Mouse (Mus musculus) stomach, embryonic 14.5 days (tissue): ENCODE results near the gene Sae1. TPM values are rescaled to one million over a fixed set of nuclear protein-coding genes. Genes with fewer than 3 reads are reported as not detected.

Source experiments
- ATAC-seq: fragments of 200-750 bp; cut with Nextera tagmentation; 2 replicates; pipeline ENCODE4 v1.8.0; 2017; ENCODE audit warnings: low read depth, moderate TSS enrichment; ENCODE audit not compliant: insufficient number of reproducible peaks, insufficient read depth, low FRiP score
- H3K27ac ChIP-seq: fragments of 300-500 bp; sonication (generic); 2 replicates; pipeline ENCODE4 v1.5.1; 2014; ENCODE audit warnings: mild to moderate bottlenecking, low read length, moderate library complexity, mixed read lengths
- H3K27me3 ChIP-seq: fragments of 300-500 bp; sonication (generic); 2 replicates; pipeline ENCODE4 v1.6.1; 2014; ENCODE audit warnings: low read length, control low read depth, mixed read lengths; ENCODE audit not compliant: control insufficient read depth, insufficient read depth
- H3K36me3 ChIP-seq: fragments of 300-500 bp; sonication (generic); 2 replicates; pipeline ENCODE4 v1.6.1; 2014; ENCODE audit warnings: mild to moderate bottlenecking, control low read depth, low read length, moderate library complexity, mixed read lengths; ENCODE audit not compliant: control insufficient read depth, insufficient read depth
- H3K4me1 ChIP-seq: fragments of 300-500 bp; sonication (generic); 2 replicates; pipeline ENCODE4 v1.6.1; 2014; ENCODE audit warnings: low read length, control low read depth, mixed read lengths; ENCODE audit not compliant: control insufficient read depth, insufficient read depth
- H3K4me2 ChIP-seq: fragments of 300-500 bp; sonication (generic); replicated peaks from 2 replicates; pipeline ENCODE4 v1.6.1; 2014; ENCODE audit warnings: low read depth, low read length, control low read depth
- H3K4me3 ChIP-seq: fragments of 300-500 bp; sonication (generic); 2 replicates; pipeline ENCODE4 v1.5.1; 2014; ENCODE audit warnings: low read depth, low read length, control low read depth
- H3K9ac ChIP-seq: fragments of 300-500 bp; sonication (generic); replicated peaks from 2 replicates; pipeline ENCODE4 v1.6.1; 2014; ENCODE audit warnings: low read depth, mild to moderate bottlenecking, control low read depth, low read length, moderate library complexity, mixed read lengths
- H3K9me3 ChIP-seq: fragments of 300-500 bp; sonication (generic); 2 replicates; pipeline ENCODE4 v1.6.1; 2016; ENCODE audit warnings: low read depth, low read length, control low read depth; ENCODE audit not compliant: control insufficient read depth
- WGBS: fragments of 180-500 bp; shearing (Covaris S2); extraction: QIAGEN DNeasy Blood & Tissue Kit; methylation state at CpG from one replicate; pipeline ENCODE4 v1.1.7; 2014; 5-methylcytosine and 5-hydroxymethylcytosine counted together
- polyA plus RNA-seq: library from polyadenylated mRNA; unstranded; fragments of >200 nt; fragmentation: Nextera tagmentation; extraction: Ambion mirVana; gene quantifications from 2 replicates; pipeline ENCODE4 v1.2.1, GENCODE M21; 2014

Sae1 gene
- polyA plus RNA-seq, 1 experiment from 2014 or later: 266 TPM

- H3K4me3 ChIP-seq: no peak overlapping the region
- 81% methylated on average over 5 of the region's 5 CpGs for WGBS
- H3K9ac ChIP-seq: no peak overlapping the region
- no peak overlapping the region for H3K4me2 ChIP-seq
- H3K4me1 ChIP-seq: no peaks in the 10 kb centered on the region
- H3K27ac ChIP-seq: no peak overlapping the region
- H3K9me3 ChIP-seq: no peaks in the 10 kb centered on the region
- no peak for ATAC-seq
- H3K27me3 ChIP-seq: no peaks in the 10 kb centered on the region
- H3K36me3 ChIP-seq: peaks cover 49% of the 10 kb centered on the region
Observed at GRCm38 (mm10) chr7:16374989-16375388, 12.6 kb downstream of the Sae1 start.

- Histone ChIP-seq H3K4me2 (no peak overlapping the region), H3K4me3 (no peak overlapping the region), H3K9ac (no peak overlapping the region), H3K9me3 (no peaks in the 10 kb centered on the region), H3K36me3 (peaks cover 55% of the 10 kb centered on the region), H3K27ac (no peak overlapping the region), H3K27me3 (no peaks in the 10 kb centered on the region), H3K4me1 (no peaks in the 10 kb centered on the region)
- WGBS: 51% methylated on average over 2 of the region's 2 CpGs
- ATAC-seq: no peak
Observed at GRCm38 (mm10) chr7:16373719-16374118, 13.9 kb downstream of the Sae1 start.

GRCm38 (mm10) chr7:16370596-16370995 is 17.0 kb downstream of the Sae1 start:
- 87% methylated on average over 2 of the region's 2 CpGs for WGBS

GRCm38 (mm10) chr7:16368835-16369234 is 18.8 kb downstream of the Sae1 start:
- Histone ChIP-seq H3K4me3 (no peak overlapping the region), H3K27ac (peak overlapping the region; percentile 56; the same call in 1 of the 2 replicates), H3K4me2 (no peak overlapping the region), H3K36me3 (peaks cover 73% of the 10 kb centered on the region), H3K9me3 (no peaks in the 10 kb centered on the region), H3K4me1 (0 out of 2 replicates have a peak, but pooled peaks cover 2% of the 10 kb centered on the region), H3K9ac (no peak overlapping the region), H3K27me3 (no peaks in the 10 kb centered on the region)
- peak; percentile 64 for ATAC-seq
- WGBS: 62% methylated on average over 2 of the region's 2 CpGs

More at GRCm38 (mm10) chr7:16370596-16370995, 17.0 kb downstream of the Sae1 start:
- Histone ChIP-seq H3K9me3 (no peaks in the 10 kb centered on the region), H3K4me2 (no peak overlapping the region), H3K27ac (no peak overlapping the region), H3K4me1 (0 out of 2 replicates have a peak, but pooled peaks cover 2% of the 10 kb centered on the region), H3K4me3 (no peak overlapping the region), H3K27me3 (no peaks in the 10 kb centered on the region), H3K36me3 (peaks cover 67% of the 10 kb centered on the region), H3K9ac (no peak overlapping the region)
- ATAC-seq: no peak

- ATAC-seq: no peak
- no peaks in the 10 kb centered on the region for H3K27me3 ChIP-seq
- H3K4me3 ChIP-seq: no peak overlapping the region
- H3K9ac ChIP-seq: no peak overlapping the region
- H3K4me1 ChIP-seq: 0 out of 2 replicates have a peak, but pooled peaks cover 2% of the 10 kb centered on the region
- H3K9me3 ChIP-seq: no peaks in the 10 kb centered on the region
- H3K4me2 ChIP-seq: no peak overlapping the region
- 78% methylated on average over 4 of the region's 4 CpGs for WGBS
- peaks cover 74% of the 10 kb centered on the region for H3K36me3 ChIP-seq
- no peak overlapping the region for H3K27ac ChIP-seq
Observed at GRCm38 (mm10) chr7:16366669-16367068, 20.9 kb downstream of the Sae1 start.

- H3K9me3 ChIP-seq: no peaks in the 10 kb centered on the region
- 0 out of 2 replicates have a peak, but pooled peaks cover 2% of the 10 kb centered on the region for H3K4me1 ChIP-seq
- H3K27ac ChIP-seq: peak overlapping the region; percentile 48; the same call in 1 of the 2 replicates
- peaks cover 74% of the 10 kb centered on the region for H3K36me3 ChIP-seq
- no peak overlapping the region for H3K4me3 ChIP-seq
- no peak overlapping the region for H3K9ac ChIP-seq
- no peaks in the 10 kb centered on the region for H3K27me3 ChIP-seq
- ATAC-seq: no peak; the same call in 1 of the 2 replicates
- WGBS: 81% methylated on average over 10 of the region's 10 CpGs
- no peak overlapping the region for H3K4me2 ChIP-seq
Observed at GRCm38 (mm10) chr7:16366133-16366646, 21.4 kb downstream of the Sae1 start.

- Histone ChIP-seq H3K9ac (no peak overlapping the region), H3K27ac (peak overlapping the region; percentile 33; the same call in 1 of the 2 replicates), H3K9me3 (no peaks in the 10 kb centered on the region), H3K36me3 (peaks cover 63% of the 10 kb centered on the region), H3K27me3 (no peaks in the 10 kb centered on the region), H3K4me3 (no peak overlapping the region), H3K4me2 (no peak overlapping the region), H3K4me1 (0 out of 2 replicates have a peak, but pooled peaks cover 2% of the 10 kb centered on the region)
- WGBS: 48% methylated on average over 4 of the region's 4 CpGs
- no peak for ATAC-seq
Observed at GRCm38 (mm10) chr7:16364901-16365500, 22.6 kb downstream of the Sae1 start.

- ATAC-seq: no peak
- whole genome bisulfite sequencing: 73% methylated on average over 1 of the region's 1 CpGs
- Histone ChIP-seq H3K36me3 (peaks cover 58% of the 10 kb centered on the region), H3K4me1 (0 out of 2 replicates have a peak, but pooled peaks cover 2% of the 10 kb centered on the region), H3K9me3 (no peaks in the 10 kb centered on the region), H3K9ac (no peak overlapping the region), H3K4me2 (no peak overlapping the region), H3K4me3 (no peak overlapping the region), H3K27ac (peak overlapping the region; percentile 30; the same call in 1 of the 2 replicates), H3K27me3 (no peaks in the 10 kb centered on the region)
Observed at GRCm38 (mm10) chr7:16364319-16364718, 23.3 kb downstream of the Sae1 start.
